Mouse (Mus musculus) embryonic facial prominence, embryonic 10.5 days (tissue): ENCODE data around the gene Robo3. TPM values are rescaled to one million over a fixed set of nuclear protein-coding genes. Genes with fewer than 3 reads are reported as not detected.

Source experiments
- DNase-seq: peaks from one replicate; pipeline ENCODE4 v3.0.0-alpha.2; 2017; ENCODE audit warnings: low spot score
- H3K27ac ChIP-seq: fragments of 300-500 bp; sonication (generic); replicated peaks from 2 replicates; pipeline ENCODE4 v1.5.1; 2016; ENCODE audit warnings: mild to moderate bottlenecking
- H3K27me3 ChIP-seq: fragments of 300-500 bp; sonication (generic); replicated peaks from 2 replicates; pipeline ENCODE4 v1.6.1; 2016; ENCODE audit warnings: low read depth, mild to moderate bottlenecking; ENCODE audit not compliant: poor library complexity, severe bottlenecking
- H3K36me3 ChIP-seq: fragments of 300-500 bp; sonication (generic); replicated peaks from 2 replicates; pipeline ENCODE4 v1.6.1; 2016; ENCODE audit warnings: mild to moderate bottlenecking, moderate library complexity
- H3K4me1 ChIP-seq: fragments of 300-500 bp; sonication (generic); 2 replicates; pipeline ENCODE4 v1.6.1; 2016
- H3K4me3 ChIP-seq: fragments of 300-500 bp; sonication (generic); 2 replicates; pipeline ENCODE4 v1.5.1; 2016; ENCODE audit warnings: mild to moderate bottlenecking, moderate library complexity
- H3K9me3 ChIP-seq: fragments of 300-500 bp; sonication (generic); 2 replicates; pipeline ENCODE4 v1.6.1; 2016; ENCODE audit warnings: mild to moderate bottlenecking
- WGBS: fragments of 180-500 bp; shearing (Covaris S2); methylation state at CpG from one replicate; pipeline ENCODE4 v1.1.7; 2016; 5-methylcytosine and 5-hydroxymethylcytosine counted together
- polyA plus RNA-seq: library from polyadenylated mRNA; unstranded; fragments of >200 nt; fragmentation: Nextera tagmentation; extraction: Ambion mirVana; gene quantifications from 2 replicates; pipeline ENCODE4 v1.2.1, GENCODE M21; 2016

The Robo3 gene
- polyA plus RNA-seq = 4.1 and 9.4 TPM in 2 replicates

DNA sequence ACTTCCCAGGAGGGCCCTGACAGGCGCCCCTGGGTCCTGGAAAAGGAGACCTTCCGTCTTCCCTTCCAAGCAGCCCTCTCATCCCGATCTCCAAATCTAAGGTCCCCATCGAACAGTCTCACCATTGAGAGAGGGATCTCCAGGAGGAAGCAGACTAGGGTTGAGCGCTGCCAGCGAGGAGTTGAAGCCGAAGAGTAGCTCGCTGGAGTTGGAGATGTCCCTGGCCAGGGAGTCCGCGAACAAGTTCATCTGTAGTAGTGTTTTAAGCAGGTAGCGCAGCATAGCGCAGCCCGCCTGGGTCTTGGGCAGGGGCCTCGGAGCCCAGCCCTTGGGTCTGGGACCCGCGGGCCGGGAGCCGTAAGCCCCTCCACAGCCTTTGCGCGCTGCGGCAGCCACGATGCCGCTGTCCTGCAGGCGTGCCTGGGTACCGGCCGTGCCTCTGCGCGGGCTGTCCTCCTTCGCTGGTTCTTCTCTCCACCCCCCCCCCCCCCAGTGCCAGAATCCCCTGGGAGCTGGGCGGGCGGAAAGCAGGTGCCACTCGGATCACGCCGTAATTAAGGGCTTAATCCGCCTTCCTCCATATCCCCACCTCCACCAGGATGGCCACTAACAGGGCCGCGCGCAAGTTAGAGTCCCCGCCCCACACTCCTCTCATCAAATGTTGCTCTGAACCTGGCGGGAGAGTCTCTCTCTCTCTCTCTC lies at the start of gene Robo3:
Gene Robo3, minus strand, starts transcription at position 527 of the 702 bp plus-strand sequence.
- DNase-seq = peak; percentile 55
- Histone ChIP-seq H3K9me3 (no peaks in the 10 kb centered on the region), H3K4me1 (peaks cover 32% of the 10 kb centered on the region), H3K36me3 (no peaks in the 10 kb centered on the region), H3K27ac (no peak within 1 kb of the TSS), H3K4me3 (peak within 1 kb of the TSS; percentile 46), H3K27me3 (peaks cover 99% of the 10 kb centered on the region)
- under 1% methylated on average over 40 of the region's 40 CpGs for WGBS

DNA sequence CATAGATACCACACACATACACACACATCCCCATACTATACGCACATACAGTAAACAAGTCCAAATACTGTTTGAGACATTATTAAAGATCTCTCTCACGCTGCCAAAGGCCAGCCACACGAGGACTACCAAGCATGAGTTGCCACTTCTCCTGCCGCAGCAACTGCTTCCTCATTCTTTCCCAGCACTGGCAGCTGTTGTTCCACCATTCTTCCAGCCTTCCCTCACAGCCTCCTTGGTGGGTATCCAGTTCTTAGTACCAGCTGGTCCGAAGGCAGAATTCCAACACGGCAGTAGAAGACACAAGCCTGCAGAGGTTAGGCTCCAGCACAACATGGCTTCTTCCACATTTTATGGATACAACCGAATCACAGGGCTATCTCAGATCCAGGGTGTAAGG lies 41.9 kb upstream of the Robo3 start:
- no peak overlapping the region for H3K27ac ChIP-seq
- no peak overlapping the region for H3K4me3 ChIP-seq
- DNase-seq = no peak
- H3K27me3 ChIP-seq = no peaks in the 10 kb centered on the region
- H3K9me3 ChIP-seq = no peaks in the 10 kb centered on the region
- no peaks in the 10 kb centered on the region for H3K4me1 ChIP-seq
- H3K36me3 ChIP-seq = no peaks in the 10 kb centered on the region
- 86% methylated on average over 7 of the region's 7 CpGs for WGBS

DNA sequence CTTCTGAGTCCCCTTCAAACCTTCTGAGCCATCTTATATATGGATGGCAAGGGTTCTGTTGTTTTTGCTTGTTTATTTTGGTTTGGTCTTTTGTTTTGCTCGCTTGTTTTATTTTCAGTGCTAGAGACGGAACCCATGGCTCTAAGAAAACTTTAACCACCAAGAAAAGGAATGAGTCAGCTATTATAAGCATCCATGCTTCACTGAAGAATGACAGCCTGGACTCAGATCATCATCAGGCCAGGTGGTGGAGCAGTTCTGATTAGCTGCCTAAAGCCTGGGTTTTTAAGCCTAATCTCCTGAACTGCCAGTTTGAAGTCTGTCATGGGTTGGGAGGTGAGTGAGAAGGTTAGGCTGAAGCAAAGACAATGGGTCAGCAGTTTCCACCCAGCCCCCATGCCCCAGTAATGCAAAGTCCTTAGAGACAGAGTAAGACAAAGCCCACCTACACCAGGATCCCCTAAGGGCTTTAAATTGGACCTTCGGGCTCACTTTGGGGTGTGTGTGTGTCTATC lies 40.6 kb upstream of the Robo3 start:
- Histone ChIP-seq H3K27me3 (no peaks in the 10 kb centered on the region), H3K4me3 (no peak overlapping the region), H3K36me3 (no peaks in the 10 kb centered on the region), H3K27ac (no peak overlapping the region), H3K9me3 (no peaks in the 10 kb centered on the region), H3K4me1 (no peaks in the 10 kb centered on the region)
- 67% methylated on average over 3 of the region's 3 CpGs for WGBS
- DNase-seq = no peak

DNA sequence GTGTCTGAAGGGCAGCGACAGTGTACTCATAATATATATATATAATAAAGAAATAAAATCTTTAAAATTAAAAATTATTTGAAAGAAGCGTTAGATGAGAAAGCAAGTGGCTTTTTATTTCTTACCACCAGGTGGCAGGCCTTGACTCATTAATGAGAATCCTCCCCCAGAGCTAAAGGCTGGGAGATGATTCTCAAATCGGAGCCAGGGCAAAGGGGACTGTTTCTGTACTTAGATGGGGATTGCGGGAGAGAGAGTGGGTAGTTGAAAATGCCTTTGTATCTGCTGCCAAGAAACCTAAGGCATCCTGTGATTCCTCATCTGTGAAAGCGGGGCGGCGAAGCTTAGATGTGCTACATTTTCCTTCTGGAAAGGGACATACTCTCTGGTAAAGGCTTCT lies 29.7 kb upstream of the Robo3 start:
- Histone ChIP-seq H3K36me3 (no peaks in the 10 kb centered on the region), H3K4me1 (peaks cover 12% of the 10 kb centered on the region), H3K27ac (no peak overlapping the region), H3K9me3 (no peaks in the 10 kb centered on the region), H3K4me3 (no peak overlapping the region), H3K27me3 (peaks cover 67% of the 10 kb centered on the region)
- no peak for DNase-seq
- WGBS = 15% methylated on average over 7 of the region's 7 CpGs

DNA sequence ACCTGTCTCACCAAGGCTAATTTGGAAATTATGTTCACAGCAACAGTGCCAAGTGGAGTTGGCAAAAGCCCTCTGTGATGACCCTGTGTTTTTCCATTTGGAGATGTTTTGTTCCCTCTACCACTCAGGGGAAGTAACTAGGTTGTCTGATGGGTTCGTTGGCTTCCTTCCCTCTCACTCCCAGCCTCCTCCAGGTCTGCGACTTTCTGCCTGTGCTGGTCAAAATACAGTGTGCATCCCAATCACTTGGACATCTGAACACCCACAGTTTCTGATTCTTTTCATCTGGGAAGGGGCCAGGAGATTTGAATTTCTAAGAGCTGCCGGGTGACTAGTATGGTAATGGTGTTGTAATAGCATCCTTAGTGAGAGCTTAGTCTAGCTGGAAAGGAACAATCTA lies 28.5 kb upstream of the Robo3 start:
- WGBS = 6% methylated on average over 3 of the region's 3 CpGs
- Histone ChIP-seq H3K4me1 (peaks cover 18% of the 10 kb centered on the region), H3K36me3 (no peaks in the 10 kb centered on the region), H3K27ac (no peak overlapping the region), H3K4me3 (no peak overlapping the region), H3K27me3 (peaks cover 79% of the 10 kb centered on the region), H3K9me3 (no peaks in the 10 kb centered on the region)
- no peak for DNase-seq

DNA sequence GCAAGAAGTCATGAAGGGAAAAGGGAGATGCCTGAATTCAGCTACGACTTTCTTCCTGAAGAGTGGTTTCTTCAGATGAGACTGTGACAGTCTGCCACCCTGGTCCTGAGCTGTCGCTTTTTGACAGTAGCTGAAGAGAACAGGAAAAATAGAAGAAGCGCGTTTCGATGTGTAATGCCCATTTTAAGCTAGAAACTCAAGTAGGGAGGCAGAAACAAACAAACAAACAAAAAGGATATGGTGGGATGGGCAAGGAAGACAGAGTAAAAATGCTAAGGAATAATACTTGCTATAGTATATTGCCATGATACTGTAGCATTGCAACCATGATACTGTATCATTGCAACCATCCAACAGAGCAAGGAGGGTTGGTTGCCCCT lies 27.9 kb upstream of the Robo3 start:
- WGBS = 12% methylated on average over 5 of the region's 5 CpGs
- no peak overlapping the region for H3K27ac ChIP-seq
- DNase-seq = no peak
- peaks cover 86% of the 10 kb centered on the region for H3K27me3 ChIP-seq
- no peaks in the 10 kb centered on the region for H3K9me3 ChIP-seq
- H3K36me3 ChIP-seq = no peaks in the 10 kb centered on the region
- H3K4me3 ChIP-seq = peak overlapping the region; percentile 62
- peaks cover 24% of the 10 kb centered on the region for H3K4me1 ChIP-seq

DNA sequence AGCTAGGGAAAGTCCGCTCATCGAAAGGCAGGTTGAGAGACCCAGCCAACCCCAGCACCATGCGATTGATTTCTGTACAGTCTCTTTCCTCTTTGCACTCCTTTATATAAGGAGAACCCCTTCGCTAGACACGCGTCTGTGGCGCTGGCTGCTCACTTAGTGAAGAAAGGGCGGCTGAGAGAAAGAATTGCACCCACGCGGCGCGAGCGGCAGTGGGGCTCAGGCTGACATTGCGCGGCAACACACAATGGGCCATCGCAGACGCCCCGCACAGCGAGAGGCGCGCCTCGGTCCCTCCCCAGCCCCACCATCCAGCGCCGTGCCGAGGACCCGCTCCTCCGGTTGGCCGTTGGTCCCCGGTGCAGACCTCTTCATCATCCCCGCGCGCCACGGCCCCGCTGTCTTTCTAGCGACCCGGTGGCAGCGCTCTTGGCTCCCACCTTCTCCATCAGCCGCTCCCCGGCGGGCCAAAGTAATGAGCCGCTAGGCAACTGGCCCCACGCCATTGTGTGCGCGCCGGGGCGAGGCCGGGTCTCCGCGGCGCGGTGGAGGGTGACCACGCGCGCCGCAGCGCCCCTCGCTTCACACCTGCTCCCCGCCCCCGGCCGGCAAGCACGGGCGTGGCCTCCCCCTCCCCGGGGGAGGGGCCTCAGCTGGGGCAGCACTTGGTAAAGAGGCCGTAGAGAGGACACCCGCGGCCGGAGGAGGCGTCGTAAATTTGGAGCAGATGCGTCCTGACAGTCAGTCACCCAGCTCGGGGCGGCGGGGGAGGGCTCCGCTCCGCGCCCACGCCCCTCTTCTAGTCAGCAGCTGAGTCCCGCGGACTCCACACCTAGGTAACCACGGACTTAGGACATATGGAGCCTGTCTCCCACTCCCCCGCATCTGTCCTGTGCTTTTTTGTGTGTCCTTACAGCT lies 27.3 kb upstream of the Robo3 start:
- Histone ChIP-seq H3K4me3 (peak overlapping the region; percentile 62), H3K9me3 (no peaks in the 10 kb centered on the region), H3K27ac (peak overlapping the region; percentile 59), H3K27me3 (peaks cover 92% of the 10 kb centered on the region), H3K36me3 (no peaks in the 10 kb centered on the region), H3K4me1 (peaks cover 25% of the 10 kb centered on the region)
- peak; percentile 70 for DNase-seq
- WGBS = under 1% methylated on average over 81 of the region's 81 CpGs

DNA sequence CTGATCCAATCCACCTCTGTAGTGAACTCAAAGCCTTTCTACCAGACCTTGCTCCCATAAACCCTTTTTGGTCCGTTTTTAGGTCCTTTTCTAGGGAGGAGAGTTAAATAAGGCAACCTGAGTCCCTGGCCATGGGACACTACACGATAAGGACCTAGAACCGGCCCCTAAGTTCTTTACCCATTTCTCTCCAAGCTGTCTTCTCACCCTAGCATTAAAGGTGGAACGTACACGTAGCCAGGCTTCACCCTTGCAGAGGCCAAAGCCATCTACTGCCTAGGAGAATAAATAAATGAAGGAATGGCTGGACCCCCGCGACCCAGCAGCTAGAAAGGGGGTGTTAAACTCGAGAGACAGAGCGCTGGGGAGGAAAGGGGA lies 26.6 kb upstream of the Robo3 start:
- H3K9me3 ChIP-seq = no peaks in the 10 kb centered on the region
- H3K4me1 ChIP-seq = peaks cover 30% of the 10 kb centered on the region
- H3K27me3 ChIP-seq = peaks cover 98% of the 10 kb centered on the region
- no peak overlapping the region for H3K27ac ChIP-seq
- H3K36me3 ChIP-seq = no peaks in the 10 kb centered on the region
- under 1% methylated on average over 9 of the region's 9 CpGs for WGBS
- no peak for DNase-seq
- peak overlapping the region; percentile 62 for H3K4me3 ChIP-seq

DNA sequence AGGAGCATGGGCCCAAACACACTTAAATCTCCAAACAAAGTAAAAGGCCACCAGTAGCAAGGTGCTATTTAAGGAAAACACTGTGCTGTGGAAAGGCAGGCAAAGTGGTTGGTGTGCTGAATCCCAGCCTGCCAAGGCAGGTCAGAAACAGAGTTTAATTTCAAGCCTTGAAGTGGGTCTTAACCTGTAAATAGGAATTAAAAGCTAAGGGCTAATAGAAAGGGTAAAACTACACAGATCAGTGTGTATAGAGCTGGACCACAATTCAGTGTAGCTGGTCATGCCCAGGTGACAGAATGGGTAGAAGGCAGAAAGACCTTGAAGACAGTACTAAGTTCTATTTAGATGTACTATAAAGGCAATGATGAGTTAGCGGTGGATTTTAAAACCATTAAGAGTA lies 24.1 kb upstream of the Robo3 start:
- Histone ChIP-seq H3K4me1 (peaks cover 40% of the 10 kb centered on the region), H3K4me3 (no peak overlapping the region), H3K36me3 (no peaks in the 10 kb centered on the region), H3K27ac (no peak overlapping the region), H3K27me3 (peaks cover 100% of the 10 kb centered on the region), H3K9me3 (no peaks in the 10 kb centered on the region)
- 21% methylated on average over 1 of the region's 1 CpGs for WGBS
- no peak for DNase-seq

DNA sequence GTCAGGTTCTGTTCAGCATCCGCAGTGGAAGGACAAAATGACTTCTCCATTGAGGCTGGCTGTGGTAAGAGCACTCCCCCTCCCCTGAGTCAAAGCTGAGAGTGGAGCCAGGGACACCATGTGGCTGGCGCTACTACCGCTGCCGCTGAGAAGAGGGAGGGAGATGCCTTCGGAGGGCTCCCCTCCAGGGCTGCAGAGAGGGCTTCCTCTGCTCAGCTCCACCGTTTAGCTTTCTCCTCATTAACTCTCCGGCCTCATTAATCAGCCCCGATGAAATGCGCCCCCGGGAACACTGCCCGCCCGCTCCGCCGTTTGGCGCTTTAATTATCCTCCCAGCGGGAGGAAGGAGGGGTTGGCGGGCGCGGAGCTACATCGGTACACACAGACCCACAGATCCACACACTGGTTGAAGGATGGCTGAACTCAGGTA lies 23.4 kb upstream of the Robo3 start:
- Histone ChIP-seq H3K36me3 (no peaks in the 10 kb centered on the region), H3K27ac (no peak overlapping the region; the same call in 1 of the 2 replicates), H3K27me3 (peaks cover 100% of the 10 kb centered on the region), H3K4me1 (peaks cover 40% of the 10 kb centered on the region), H3K4me3 (peak overlapping the region; percentile 50), H3K9me3 (no peaks in the 10 kb centered on the region)
- peak; percentile 55 for DNase-seq
- WGBS = under 1% methylated on average over 20 of the region's 20 CpGs

DNA sequence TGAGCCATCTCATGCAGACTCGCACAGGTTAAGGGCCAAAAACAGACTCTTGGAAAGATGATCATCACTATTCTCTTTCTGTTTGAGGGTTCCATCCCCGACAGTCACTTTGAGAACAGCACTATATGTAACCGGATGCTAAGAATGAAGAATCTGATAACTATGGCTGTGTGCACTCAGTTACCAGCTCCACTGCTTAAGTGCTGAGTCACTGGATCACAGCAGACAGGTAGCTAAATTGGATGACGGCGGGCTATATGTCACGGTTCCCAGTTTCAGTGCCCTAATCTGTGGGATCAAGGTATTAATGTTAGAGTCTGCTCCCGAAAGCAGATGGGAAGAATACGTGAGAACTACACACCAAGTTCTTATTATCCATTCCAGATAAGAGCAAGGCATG lies 22.8 kb upstream of the Robo3 start:
- peaks cover 39% of the 10 kb centered on the region for H3K4me1 ChIP-seq
- H3K4me3 ChIP-seq = peak overlapping the region; percentile 50; the same call in 1 of the 2 replicates
- WGBS = 3% methylated on average over 8 of the region's 8 CpGs
- H3K27me3 ChIP-seq = peaks cover 100% of the 10 kb centered on the region
- no peak overlapping the region for H3K27ac ChIP-seq
- no peak for DNase-seq
- no peaks in the 10 kb centered on the region for H3K9me3 ChIP-seq
- H3K36me3 ChIP-seq = no peaks in the 10 kb centered on the region

DNA sequence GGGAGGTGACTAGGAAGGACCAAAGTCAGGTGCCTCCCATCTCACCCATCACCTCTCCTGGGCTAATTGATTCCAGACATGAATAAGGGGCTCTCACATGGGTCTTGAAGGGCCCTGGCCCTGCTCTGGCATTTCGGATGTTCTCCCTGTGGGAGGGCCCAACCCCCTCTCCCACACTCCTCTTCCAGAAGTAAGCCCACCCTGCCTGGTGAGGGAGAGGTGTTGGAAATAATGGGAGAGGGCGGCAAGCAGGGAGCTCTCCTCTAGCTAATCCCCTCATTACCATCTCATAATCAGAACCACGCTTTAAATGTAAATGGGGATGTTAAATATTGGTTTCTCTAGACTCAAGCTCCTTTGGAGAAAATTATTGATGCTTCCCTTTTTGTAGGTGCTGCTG lies 21.9 kb upstream of the Robo3 start:
- peaks cover 100% of the 10 kb centered on the region for H3K27me3 ChIP-seq
- H3K27ac ChIP-seq = no peak overlapping the region
- no peak for DNase-seq
- peaks cover 31% of the 10 kb centered on the region for H3K4me1 ChIP-seq
- no peaks in the 10 kb centered on the region for H3K9me3 ChIP-seq
- WGBS = 1% methylated on average over 3 of the region's 3 CpGs
- H3K36me3 ChIP-seq = no peaks in the 10 kb centered on the region
- no peak overlapping the region for H3K4me3 ChIP-seq
